In genomic region chr1:71688272-71688925, GRCm38 (mm10) we compare ENCODE assay signal across 19 mouse cellular contexts.
"Had no signal": no experiment of that assay in that cellular context is flagged by ENCODE, and none has a peak within 500 bp of the region (broad histone marks: within the 10 kb centered on the region; RNA-seq: fewer than 3 reads in every experiment).

No protein-coding gene starts in this region.

- H3K27ac ChIP-seq: kidney, embryonic 15.5 days; limb, embryonic 10.5 days; limb, embryonic 13.5 days; lung, embryonic 15.5 days; midbrain, embryonic 12.5 days; midbrain, embryonic 15.5 days; neural tube, embryonic 12.5 days; neural tube, embryonic 15.5 days; stomach, embryonic 15.5 days had no signal

- H3K36me3 ChIP-seq: kidney, embryonic 15.5 days; limb, embryonic 10.5 days; limb, embryonic 13.5 days; lung, embryonic 15.5 days; midbrain, embryonic 12.5 days; midbrain, embryonic 15.5 days; neural tube, embryonic 12.5 days; neural tube, embryonic 15.5 days; stomach, embryonic 15.5 days had no signal

- H3K9me3 ChIP-seq: kidney, embryonic 15.5 days; limb, embryonic 10.5 days; limb, embryonic 13.5 days; lung, embryonic 15.5 days; midbrain, embryonic 12.5 days; midbrain, embryonic 15.5 days; neural tube, embryonic 12.5 days; neural tube, embryonic 15.5 days; stomach, embryonic 15.5 days had no signal

- H3K9ac ChIP-seq: kidney, embryonic 15.5 days; limb, embryonic 13.5 days; lung, embryonic 15.5 days; midbrain, embryonic 12.5 days; midbrain, embryonic 15.5 days; neural tube, embryonic 12.5 days; neural tube, embryonic 15.5 days; stomach, embryonic 15.5 days had no signal

- H3K4me1 ChIP-seq: midbrain, embryonic 12.5 days; midbrain, embryonic 15.5 days; stomach, embryonic 15.5 days had no signal

- H3K4me3 ChIP-seq: kidney, embryonic 15.5 days; limb, embryonic 10.5 days; limb, embryonic 13.5 days; lung, embryonic 15.5 days; midbrain, embryonic 12.5 days; midbrain, embryonic 15.5 days; neural tube, embryonic 12.5 days; neural tube, embryonic 15.5 days; stomach, embryonic 15.5 days had no signal

- H3K4me2 ChIP-seq: kidney, embryonic 15.5 days; limb, embryonic 13.5 days; lung, embryonic 15.5 days; midbrain, embryonic 12.5 days; midbrain, embryonic 15.5 days; neural tube, embryonic 12.5 days; neural tube, embryonic 15.5 days; stomach, embryonic 15.5 days had no signal

- H3K27me3 ChIP-seq: kidney, embryonic 15.5 days; limb, embryonic 13.5 days; lung, embryonic 15.5 days; midbrain, embryonic 12.5 days; midbrain, embryonic 15.5 days; neural tube, embryonic 12.5 days; neural tube, embryonic 15.5 days; stomach, embryonic 15.5 days had no signal

- ATAC-seq: intestine, postnatal 0 days; midbrain, embryonic 15.5 days had no signal

- DNase-seq: kidney, adult 2 months; kidney, postnatal 10 days; kidney, postnatal 4 days; lung, postnatal 10 days; lung, postnatal 36 days; retina, postnatal 1 day; right cerebral cortex, postnatal 25 days; spleen, adult 18-20 months; thymus, postnatal 25 days had no signal
